29 mouse cellular contexts compared by ENCODE assay signal in genomic region chr12:40991647-40992046, GRCm38 (mm10). TPM values are rescaled to one million over a fixed set of nuclear protein-coding genes. Genes with fewer than 3 reads are reported as not detected.
DNase-seq lines count a peak whose midpoint lies in the region; ATAC-seq and TF ChIP-seq lines count a peak whose summit lies in the region.
"Had no signal": no experiment of that assay in that cellular context is flagged by ENCODE, and none has a peak within 500 bp of the region (broad histone marks: within the 10 kb centered on the region; RNA-seq: fewer than 3 reads in every experiment).

No protein-coding gene starts in this region.

- intact Hi-C loops in left cerebral cortex, adult 2 months (cut with DNase I): no loop called here

- no peak for TF ChIP-seq CTCF in forebrain, postnatal 0 days (IDR thresholded peaks at IDR 0.05; ENCODE audit: low read depth)
- TF ChIP-seq CTCF in left cerebral cortex, adult 2 months (IDR thresholded peaks at IDR 0.05): no peak

- H3K9ac ChIP-seq in forebrain, embryonic 12.5 days: no peak overlapping the region
- no peak overlapping the region for H3K9ac ChIP-seq in forebrain, postnatal 0 days
- H3K9ac ChIP-seq in forebrain, embryonic 16.5 days (replicated peaks; ENCODE audit: low read depth, low read length): no peak overlapping the region
- H3K9ac ChIP-seq: heart, embryonic 12.5 days; heart, embryonic 15.5 days; hindbrain, embryonic 13.5 days had no signal

- H3K27ac ChIP-seq in forebrain, embryonic 12.5 days: no peak overlapping the region
- no peak overlapping the region for H3K27ac ChIP-seq in forebrain, postnatal 0 days (ENCODE audit: low read depth, low read length)
- no peak overlapping the region for H3K27ac ChIP-seq in forebrain, embryonic 16.5 days (ENCODE audit: low read length)
- no peak overlapping the region for H3K27ac ChIP-seq in left cerebral cortex, adult 2 months
- H3K27ac ChIP-seq: heart, embryonic 15.5 days; hindbrain, embryonic 10.5 days; hindbrain, embryonic 13.5 days had no signal

- no peak overlapping the region for H3K4me3 ChIP-seq in forebrain, embryonic 12.5 days (replicated peaks)
- H3K4me3 ChIP-seq in forebrain, postnatal 0 days (ENCODE audit: low read depth, low read length): no peak overlapping the region
- no peak overlapping the region for H3K4me3 ChIP-seq in forebrain, embryonic 16.5 days (replicated peaks; ENCODE audit: low read length)
- no peak overlapping the region for H3K4me3 ChIP-seq in left cerebral cortex, adult 2 months
- H3K4me3 ChIP-seq: heart, embryonic 12.5 days; heart, embryonic 15.5 days; hindbrain, embryonic 10.5 days; hindbrain, embryonic 13.5 days had no signal

- WGBS in forebrain, embryonic 12.5 days: 19% methylated on average over 4 of the region's 4 CpGs
- 16% methylated on average over 4 of the region's 4 CpGs for WGBS in forebrain, postnatal 0 days
- WGBS in forebrain, embryonic 16.5 days: 6% methylated on average over 4 of the region's 4 CpGs

- no peaks in the 10 kb centered on the region for H3K4me1 ChIP-seq in forebrain, embryonic 12.5 days
- no peaks in the 10 kb centered on the region for H3K4me1 ChIP-seq in forebrain, postnatal 0 days (ENCODE audit: insufficient read depth)
- no peaks in the 10 kb centered on the region for H3K4me1 ChIP-seq in forebrain, embryonic 16.5 days (replicated peaks; ENCODE audit: control insufficient read depth, insufficient read depth, low read length)
- H3K4me1 ChIP-seq: heart, embryonic 12.5 days; heart, embryonic 15.5 days; hindbrain, embryonic 10.5 days; hindbrain, embryonic 13.5 days had no signal

- peak; percentile 75; the same call in 1 of the 2 replicates for ATAC-seq in forebrain, embryonic 12.5 days (ENCODE audit: low FRiP score)
- ATAC-seq in forebrain, postnatal 0 days: no peak
- peak; percentile 63; the same call in 1 of the 2 replicates for ATAC-seq in forebrain, embryonic 16.5 days
- ATAC-seq: activated CD4-positive, CD25-positive, alpha-beta regulatory T cell, adult 4 months; hindbrain, embryonic 16.5 days; inflammation-experienced regulatory T-cells, adult 6 months; intestine, embryonic 16.5 days had no signal

- no peaks in the 10 kb centered on the region for H3K9me3 ChIP-seq in forebrain, embryonic 12.5 days
- H3K9me3 ChIP-seq in forebrain, postnatal 0 days (ENCODE audit: low read length): no peaks in the 10 kb centered on the region
- H3K9me3 ChIP-seq in forebrain, embryonic 16.5 days (ENCODE audit: control insufficient read depth, low read length): no peaks in the 10 kb centered on the region
- H3K9me3 ChIP-seq: G1E; heart, embryonic 12.5 days; heart, embryonic 15.5 days; hindbrain, embryonic 10.5 days; hindbrain, embryonic 13.5 days had no signal

- H3K36me3 ChIP-seq in forebrain, embryonic 12.5 days (replicated peaks): no peaks in the 10 kb centered on the region
- H3K36me3 ChIP-seq in forebrain, postnatal 0 days (ENCODE audit: insufficient read depth): no peaks in the 10 kb centered on the region
- H3K36me3 ChIP-seq in forebrain, embryonic 16.5 days (ENCODE audit: control insufficient read depth, insufficient read depth): no peaks in the 10 kb centered on the region
- H3K36me3 ChIP-seq: G1E; heart, embryonic 12.5 days; heart, embryonic 15.5 days; hindbrain, embryonic 10.5 days; hindbrain, embryonic 13.5 days had no signal

- no peak for DNase-seq in forebrain, postnatal 0 days
- DNase-seq in Muller cell, postnatal 12 days (ENCODE audit: inconsistent ontology term): peak; percentile 76
- DNase-seq in brain, adult 2 months (ENCODE audit: low read depth, low spot score): peak; percentile 19
- DNase-seq in left cerebral cortex, adult 2 months (ENCODE audit: extremely low spot score in 1 of 2, low spot score in 2 of 2): no peak
- DNase-seq in thymus, postnatal 25 days: no peak
- DNase-seq in cerebellum, adult 11-12 months: no peak
- DNase-seq: adrenal gland, postnatal 10 days; adrenal gland, postnatal 36 days; B cell, adult 2 months; cerebellum, adult 18-20 months; cerebellum, adult 9-10 months; cerebellum, postnatal 14 days; gastrocnemius, postnatal 25 days; heart, adult 18-20 months; heart, postnatal 10 days; heart, postnatal 36 days; kidney, adult 18-20 months had no signal

- no peak overlapping the region for H3K4me2 ChIP-seq in forebrain, embryonic 12.5 days
- no peak overlapping the region for H3K4me2 ChIP-seq in forebrain, postnatal 0 days (ENCODE audit: low read depth)
- no peak overlapping the region for H3K4me2 ChIP-seq in forebrain, embryonic 16.5 days (ENCODE audit: low read length)
- H3K4me2 ChIP-seq: heart, embryonic 12.5 days; heart, embryonic 15.5 days; hindbrain, embryonic 13.5 days had no signal

- H3K27me3 ChIP-seq in forebrain, embryonic 12.5 days: no peaks in the 10 kb centered on the region
- no peaks in the 10 kb centered on the region for H3K27me3 ChIP-seq in forebrain, postnatal 0 days (ENCODE audit: insufficient read depth, low read length)
- 0 out of 2 replicates have a peak, but pooled peaks cover 2% of the 10 kb centered on the region for H3K27me3 ChIP-seq in forebrain, embryonic 16.5 days (replicated peaks; ENCODE audit: control insufficient read depth, insufficient read depth, low read length)
- H3K27me3 ChIP-seq: CH12.LX; heart, embryonic 12.5 days; heart, embryonic 15.5 days; hindbrain, embryonic 13.5 days had no signal

RNA-seq across cellular contexts. Expression of gene Immp2l, which starts 32.2 kb away (rescaled TPM):
- 5.9 and 8.0 TPM in 2 replicates for polyA plus RNA-seq in forebrain, embryonic 12.5 days (2016; fragmentation: Nextera tagmentation; extraction: Ambion mirVana)
- total RNA-seq in forebrain, postnatal 0 days (2014; rRNA removed): 10.8 and 19.4 TPM in 2 replicates
- 5.9 and 9.5 TPM in 2 replicates for polyA plus RNA-seq in forebrain, postnatal 0 days (2015; fragmentation: Nextera tagmentation; extraction: Ambion mirVana)
- polyA plus RNA-seq in forebrain, embryonic 16.5 days (2015; fragmentation: Nextera tagmentation; extraction: Ambion mirVana): 5.7 and 6.9 TPM in 2 replicates
- 1 to 10 TPM; 5.4 to 7.9 TPM for total RNA-seq in left cerebral cortex, adult 2 months (2021)

Comparison
In these comparisons a context has a peak if more than half of its experiments do, and no peak if none do; other contexts are left out.
1. DNase-seq: peak in Muller cell, postnatal 12 days (single experiment) and brain, adult 2 months (single experiment); none in forebrain, postnatal 0 days (single experiment), left cerebral cortex, adult 2 months (0 of 2), thymus, postnatal 25 days (single experiment) and cerebellum, adult 11-12 months (single experiment).